Mouse (Mus musculus): ENCODE data around the gene Zfp109. TPM values are rescaled to one million over a fixed set of nuclear protein-coding genes. Genes with fewer than 3 reads are reported as not detected.

Gene Zfp109
- polyA plus RNA-seq, 1 experiment from 2014 or later = 6.5 TPM

DNA sequence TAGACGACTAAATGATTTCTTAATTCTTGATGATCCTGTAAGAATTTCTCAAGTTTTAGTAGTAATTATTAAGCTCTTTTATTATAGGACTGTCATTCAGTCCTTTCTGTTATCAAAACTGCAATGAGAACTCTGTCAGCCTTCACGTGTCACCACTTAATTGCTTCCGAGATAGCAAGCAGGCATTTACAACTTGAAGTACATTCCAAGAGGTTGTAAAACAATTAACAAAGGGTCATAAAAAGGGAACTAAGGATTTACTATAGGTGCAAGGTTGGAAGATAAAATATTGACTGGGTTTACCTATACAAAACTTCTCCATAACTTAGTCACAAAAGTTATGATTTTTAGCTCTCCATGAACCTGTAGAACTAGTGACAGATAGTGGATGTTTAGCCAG lies 44.2 kb downstream of the Zfp109 start:
- H3K9me3 ChIP-seq = 0 out of 2 replicates have a peak, but pooled peaks cover 4% of the 10 kb centered on the region
- no peak overlapping the region for H3K27ac ChIP-seq
- no peak for ATAC-seq (ENCODE audit: borderline replicate concordance, extremely low read depth, low FRiP score, low TSS enrichment)
- WGBS = 81% methylated on average over 3 of the region's 3 CpGs
- H3K4me1 ChIP-seq = no peaks in the 10 kb centered on the region
- H3K36me3 ChIP-seq = peaks cover 29% of the 10 kb centered on the region
- H3K9ac ChIP-seq = no peak overlapping the region
- H3K27me3 ChIP-seq = no peaks in the 10 kb centered on the region
- no peak overlapping the region for H3K4me2 ChIP-seq
- no peak overlapping the region for H3K4me3 ChIP-seq

GRCm38 (mm10) chr7:24191361-24191760 lies 46.0 kb downstream of the Zfp109 start:
- Histone ChIP-seq H3K27ac (no peak overlapping the region), H3K9me3 (0 out of 2 replicates have a peak, but pooled peaks cover 4% of the 10 kb centered on the region)
- no peak for ATAC-seq (ENCODE audit: borderline replicate concordance, extremely low read depth, low FRiP score, low TSS enrichment)

GRCm38 (mm10) chr7:24189571-24189944 lies 47.8 kb downstream of the Zfp109 start:
- ATAC-seq (ENCODE audit: borderline replicate concordance, extremely low read depth, low FRiP score, low TSS enrichment) = no peak
- no peak overlapping the region for H3K27ac ChIP-seq
- no peaks in the 10 kb centered on the region for H3K4me1 ChIP-seq
- H3K27me3 ChIP-seq = no peaks in the 10 kb centered on the region
- WGBS = 56% methylated on average over 5 of the region's 5 CpGs
- H3K9ac ChIP-seq = no peak overlapping the region
- no peak overlapping the region for H3K4me2 ChIP-seq
- peaks cover 12% of the 10 kb centered on the region for H3K36me3 ChIP-seq
- no peak overlapping the region for H3K4me3 ChIP-seq
- H3K9me3 ChIP-seq = 0 out of 2 replicates have a peak, but pooled peaks cover 4% of the 10 kb centered on the region

More at GRCm38 (mm10) chr7:24191361-24191760, 46.0 kb downstream of the Zfp109 start:
- H3K9ac ChIP-seq = no peak overlapping the region
- no peaks in the 10 kb centered on the region for H3K4me1 ChIP-seq
- no peak overlapping the region for H3K4me3 ChIP-seq
- H3K36me3 ChIP-seq = peaks cover 19% of the 10 kb centered on the region
- no peaks in the 10 kb centered on the region for H3K27me3 ChIP-seq
- 58% methylated on average over 2 of the region's 2 CpGs for WGBS
- H3K4me2 ChIP-seq = no peak overlapping the region

DNA sequence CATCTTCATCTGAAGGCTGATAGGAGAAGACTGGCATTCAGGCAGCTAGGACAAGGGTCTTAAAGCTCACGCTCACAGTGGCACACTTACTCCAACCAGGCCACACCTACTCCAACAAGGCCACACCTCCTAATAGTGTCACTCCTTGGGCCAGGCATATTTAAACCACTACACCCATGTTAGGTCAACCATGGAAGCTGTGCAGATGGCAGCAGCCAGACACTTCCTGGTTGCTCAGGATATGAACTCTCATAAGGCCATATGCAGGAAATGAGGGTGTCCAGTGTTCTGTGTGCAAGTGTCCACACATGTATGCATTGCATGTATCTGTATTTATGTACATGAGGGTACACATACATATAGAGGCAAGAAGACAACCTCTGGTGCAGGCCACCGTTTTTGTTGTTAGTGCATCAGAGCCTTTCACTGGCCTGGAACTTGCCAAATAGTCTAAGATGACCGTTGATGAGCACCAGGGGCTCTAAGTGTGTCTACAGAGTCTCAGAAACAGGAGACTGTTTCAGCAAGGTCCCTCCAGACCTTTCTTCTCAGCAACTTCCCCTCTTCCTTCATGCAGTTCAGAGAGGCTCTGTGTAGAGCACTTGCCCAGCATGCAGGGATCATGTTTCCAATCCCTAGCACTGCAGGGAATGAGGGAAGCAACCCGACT lies 48.3 kb downstream of the Zfp109 start:
- Histone ChIP-seq H3K36me3 (peaks cover 7% of the 10 kb centered on the region), H3K4me1 (no peaks in the 10 kb centered on the region), H3K9me3 (0 out of 2 replicates have a peak, but pooled peaks cover 4% of the 10 kb centered on the region), H3K4me3 (no peak overlapping the region), H3K9ac (no peak overlapping the region), H3K27me3 (no peaks in the 10 kb centered on the region), H3K27ac (no peak overlapping the region), H3K4me2 (no peak overlapping the region)
- ATAC-seq (ENCODE audit: borderline replicate concordance, extremely low read depth, low FRiP score, low TSS enrichment) = no peak
- WGBS = 58% methylated on average over 4 of the region's 4 CpGs

GRCm38 (mm10) chr7:24187611-24188010 lies 49.7 kb downstream of the Zfp109 start:
- no peaks in the 10 kb centered on the region for H3K4me1 ChIP-seq

More at GRCm38 (mm10) chr7:24187611-24188010, 49.7 kb downstream of the Zfp109 start:
- H3K4me3 ChIP-seq = no peak overlapping the region
- no peak for ATAC-seq (ENCODE audit: borderline replicate concordance, extremely low read depth, low FRiP score, low TSS enrichment)
- no peak overlapping the region for H3K4me2 ChIP-seq
- 48% methylated on average over 1 of the region's 1 CpGs for WGBS
- H3K9me3 ChIP-seq = no peaks in the 10 kb centered on the region
- no peak overlapping the region for H3K27ac ChIP-seq
- H3K9ac ChIP-seq = no peak overlapping the region
- H3K36me3 ChIP-seq = no peaks in the 10 kb centered on the region
- no peaks in the 10 kb centered on the region for H3K27me3 ChIP-seq

Other genes with a start within 250 kb of the Zfp109 start
- not detected in 2 replicates for gene V1rd19, start 235.9 kb downstream of the Zfp109 start, polyA plus RNA-seq (2015; fragmentation: Nextera tagmentation; extraction: Ambion mirVana)
- not detected in 2 replicates for gene Vmn1r183, start 184.3 kb downstream of the Zfp109 start, polyA plus RNA-seq (2015; fragmentation: Nextera tagmentation; extraction: Ambion mirVana)
- gene Zfp180, start 155.6 kb downstream of the Zfp109 start, polyA plus RNA-seq (2015; fragmentation: Nextera tagmentation; extraction: Ambion mirVana) = 18.3 and 19.6 TPM in 2 replicates
- 4.5 and 6.3 TPM in 2 replicates for gene Zfp112, start 125.2 kb downstream of the Zfp109 start, polyA plus RNA-seq (2015; fragmentation: Nextera tagmentation; extraction: Ambion mirVana)
- 16.6 and 18.5 TPM in 2 replicates for gene Zfp235, start 103.4 kb downstream of the Zfp109 start, polyA plus RNA-seq (2015; fragmentation: Nextera tagmentation; extraction: Ambion mirVana)
- gene Zfp114, start 62.5 kb downstream of the Zfp109 start, polyA plus RNA-seq (2015; fragmentation: Nextera tagmentation; extraction: Ambion mirVana) = 5.7 and 6.4 TPM in 2 replicates
- 10.5 and 12.4 TPM in 2 replicates for gene Zfp111, start 26.1 kb downstream of the Zfp109 start, polyA plus RNA-seq (2015; fragmentation: Nextera tagmentation; extraction: Ambion mirVana)
- gene Zfp108, start 17.2 kb upstream of the Zfp109 start, polyA plus RNA-seq (2015; fragmentation: Nextera tagmentation; extraction: Ambion mirVana) = 3.8 and 3.9 TPM in 2 replicates
- 8.7 and 9.3 TPM in 2 replicates for gene Zfp93, start 32.9 kb upstream of the Zfp109 start, polyA plus RNA-seq (2015; fragmentation: Nextera tagmentation; extraction: Ambion mirVana)
- 36.2 and 37.9 TPM in 2 replicates for gene Zfp61, start 63.7 kb upstream of the Zfp109 start, polyA plus RNA-seq (2015; fragmentation: Nextera tagmentation; extraction: Ambion mirVana)
- 10.3 and 10.4 TPM in 2 replicates for gene Zfp94, start 79.1 kb upstream of the Zfp109 start, polyA plus RNA-seq (2015; fragmentation: Nextera tagmentation; extraction: Ambion mirVana)
- not detected in 2 replicates for gene Tescl, start 96.4 kb upstream of the Zfp109 start, polyA plus RNA-seq (2015; fragmentation: Nextera tagmentation; extraction: Ambion mirVana)
- gene Lypd5, start 111.6 kb upstream of the Zfp109 start, polyA plus RNA-seq (2015; fragmentation: Nextera tagmentation; extraction: Ambion mirVana) = not detected in 2 replicates
- gene Kcnn4, start 132.7 kb upstream of the Zfp109 start, polyA plus RNA-seq (2015; fragmentation: Nextera tagmentation; extraction: Ambion mirVana) = 3.5 and 4.7 TPM in 2 replicates
- 22.5 and 23.9 TPM in 2 replicates for gene Smg9, start 162.1 kb upstream of the Zfp109 start, polyA plus RNA-seq (2015; fragmentation: Nextera tagmentation; extraction: Ambion mirVana)
- not detected in 2 replicates for gene Irgc1, start 214.7 kb upstream of the Zfp109 start, polyA plus RNA-seq (2015; fragmentation: Nextera tagmentation; extraction: Ambion mirVana)
- 17.5 and 18.6 TPM in 2 replicates for gene Plaur, start 224.9 kb upstream of the Zfp109 start, polyA plus RNA-seq (2015; fragmentation: Nextera tagmentation; extraction: Ambion mirVana)
- 2.8 and 3.5 TPM in 2 replicates for gene Cadm4, start 244.5 kb upstream of the Zfp109 start, polyA plus RNA-seq (2015; fragmentation: Nextera tagmentation; extraction: Ambion mirVana)